Mouse (Mus musculus): Measurements from ENCODE around the gene Tubg2.

- TF ChIP-seq POLR2A (IDR thresholded peaks at IDR 0.05; ENCODE audit: insufficient read depth, low read depth, low read length) (no peak), CTCF (IDR thresholded peaks at IDR 0.05; ENCODE audit: insufficient read depth, low read depth, low read length) (no peak)
These were observed 6.6 kb downstream of the Tubg2 start for GRCm38 (mm10) chr11:101162301-101162700.
